Mouse (Mus musculus): Measurements from ENCODE around the gene Hyal1.

Hyal1 gene

DNA sequence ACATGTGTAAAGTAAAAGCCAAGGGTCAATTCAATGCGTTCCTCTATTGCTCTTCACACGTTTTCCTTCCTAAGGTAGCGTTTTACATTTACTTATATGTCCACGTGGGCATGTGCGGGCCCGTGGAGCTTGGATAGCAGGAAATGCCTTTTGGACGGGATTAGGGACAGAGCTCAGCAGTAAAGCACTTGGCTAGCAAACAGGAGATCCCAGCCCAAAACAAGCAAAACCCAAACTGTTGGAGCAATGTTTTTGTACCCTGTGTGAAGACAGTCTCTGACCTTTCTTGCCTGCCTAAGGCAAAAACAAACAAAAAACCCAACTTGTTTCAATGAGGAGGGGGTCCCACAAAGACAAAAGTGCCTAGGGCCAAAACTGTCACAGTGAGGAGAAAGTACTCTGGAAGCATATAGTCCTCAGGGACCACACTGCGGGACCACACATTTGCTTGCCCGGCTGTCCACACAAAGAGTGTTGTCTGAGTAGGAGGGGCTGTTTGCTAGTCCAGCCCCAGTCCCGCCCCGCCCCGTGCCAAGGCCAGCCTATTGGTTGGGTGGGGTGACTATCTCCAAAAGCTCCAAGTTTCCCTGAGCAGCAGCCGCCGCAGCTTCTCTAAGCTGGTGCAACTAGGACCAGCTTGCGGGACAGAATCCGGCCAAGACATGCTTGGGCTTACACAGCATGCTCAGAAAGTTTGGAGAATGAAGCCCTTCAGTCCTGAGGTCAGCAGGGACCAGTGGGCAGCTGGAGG is at the start of gene Hyal1:
Gene Hyal1 (plus strand): TSS at position 571 of the 751 bp plus-strand sequence.
- DNase-seq (ENCODE audit: low spot score), result peak; percentile 82

DNA sequence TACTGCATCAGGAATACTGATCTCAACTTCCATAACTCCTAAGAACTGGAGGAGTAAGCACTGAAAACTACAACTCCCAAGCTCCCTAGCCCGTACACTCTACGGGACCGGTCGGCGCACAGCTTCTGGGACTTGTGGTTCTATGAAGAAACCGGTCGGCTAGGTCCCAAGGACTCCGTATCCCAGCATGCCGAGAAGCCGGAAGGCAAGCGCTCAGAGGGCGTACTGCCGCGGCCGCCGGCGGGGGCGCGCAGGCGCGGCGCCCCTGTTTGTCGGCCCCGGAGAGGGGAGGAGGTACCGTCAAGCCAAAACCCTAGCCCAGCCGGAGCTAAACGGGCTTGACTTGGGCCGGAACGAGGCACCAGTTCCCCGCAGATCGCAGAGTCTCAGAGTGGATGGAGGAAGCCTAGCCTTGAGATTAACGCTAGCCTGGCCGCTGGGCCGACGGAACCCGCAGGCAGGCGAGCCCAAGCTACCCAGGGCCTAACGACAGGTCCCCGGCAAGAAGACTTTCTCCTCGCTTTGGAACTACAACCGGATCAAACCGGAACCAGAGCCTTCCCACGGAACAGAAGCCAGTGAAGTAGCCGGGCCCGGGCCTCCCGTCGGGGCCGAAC is 42.8 kb upstream of the Hyal1 start, which contains the start of gene Tmem115:
Gene Tmem115 (plus strand): TSS at position 155 of the 617 bp plus-strand sequence.
- DNase-seq (ENCODE audit: low spot score), result peak; percentile 96

DNA sequence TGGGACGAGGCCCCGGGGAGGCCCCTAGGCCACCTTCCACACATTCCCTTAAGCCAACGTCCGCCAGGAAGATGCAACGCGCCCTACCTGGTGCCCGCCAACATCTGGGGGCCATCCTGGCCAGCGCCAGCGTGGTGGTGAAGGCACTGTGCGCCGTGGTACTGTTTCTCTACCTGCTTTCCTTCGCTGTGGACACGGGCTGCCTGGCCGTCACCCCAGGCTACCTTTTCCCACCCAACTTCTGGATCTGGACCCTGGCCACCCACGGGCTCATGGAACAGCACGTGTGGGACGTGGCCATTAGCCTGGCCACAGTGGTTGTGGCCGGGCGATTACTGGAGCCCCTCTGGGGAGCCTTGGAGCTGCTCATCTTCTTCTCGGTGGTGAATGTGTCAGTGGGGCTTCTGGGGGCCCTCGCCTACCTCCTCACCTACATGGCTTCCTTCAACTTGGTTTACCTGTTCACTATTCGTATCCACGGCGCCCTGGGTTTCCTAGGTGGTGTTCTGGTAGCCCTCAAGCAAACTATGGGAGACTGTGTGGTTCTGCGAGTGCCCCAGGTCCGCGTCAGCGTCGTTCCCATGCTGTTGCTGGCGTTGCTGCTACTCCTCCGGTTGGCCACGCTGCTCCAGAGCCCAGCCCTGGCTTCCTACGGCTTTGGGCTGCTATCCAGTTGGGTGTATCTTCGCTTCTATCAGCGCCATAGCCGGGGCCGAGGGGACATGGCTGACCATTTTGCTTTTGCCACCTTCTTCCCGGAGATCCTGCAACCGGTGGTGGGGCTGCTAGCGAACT is 42.1 kb upstream of the Hyal1 start:
- DNase-seq (ENCODE audit: low spot score), result no peak

DNA sequence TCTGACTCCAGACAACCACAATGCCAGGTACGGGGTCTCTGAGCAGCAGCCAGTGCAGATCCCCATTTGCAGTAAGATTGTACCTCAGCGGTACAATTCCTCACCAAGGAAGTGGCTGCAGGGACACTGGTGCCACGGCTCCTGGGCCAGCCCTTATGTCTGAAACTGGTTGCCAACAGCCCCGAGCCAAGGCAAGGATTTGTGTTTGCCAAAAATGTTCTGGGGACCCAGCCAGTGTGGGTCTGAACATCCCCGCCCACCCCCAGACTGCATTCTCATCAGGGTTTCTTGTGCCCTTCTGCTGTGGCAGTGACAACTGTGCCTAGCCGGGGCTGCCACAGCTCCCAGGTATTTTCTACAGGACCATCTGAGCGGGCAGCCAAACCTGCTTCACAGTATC is 38.5 kb upstream of the Hyal1 start:
- no peak for DNase-seq (ENCODE audit: low spot score)

DNA sequence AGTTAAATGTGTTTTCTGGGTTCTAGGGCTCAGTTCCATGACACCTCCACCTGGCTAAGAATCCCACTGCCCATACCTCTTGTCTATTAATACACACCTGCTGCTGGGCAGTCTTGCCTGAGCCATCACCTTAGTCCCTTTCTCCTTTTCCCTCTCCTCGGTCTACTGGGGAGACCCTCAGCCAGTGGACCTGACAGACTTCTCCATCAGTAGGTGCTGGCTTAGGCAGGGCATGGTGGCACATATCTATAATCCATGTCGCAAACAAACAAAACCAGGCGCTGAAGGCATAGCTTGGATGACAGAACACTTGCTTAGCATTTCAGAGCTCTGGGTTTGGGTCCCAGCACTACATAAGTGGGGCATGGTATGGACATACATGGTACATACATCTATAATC is 38.0 kb upstream of the Hyal1 start:
- DNase-seq (ENCODE audit: low spot score), result no peak

DNA sequence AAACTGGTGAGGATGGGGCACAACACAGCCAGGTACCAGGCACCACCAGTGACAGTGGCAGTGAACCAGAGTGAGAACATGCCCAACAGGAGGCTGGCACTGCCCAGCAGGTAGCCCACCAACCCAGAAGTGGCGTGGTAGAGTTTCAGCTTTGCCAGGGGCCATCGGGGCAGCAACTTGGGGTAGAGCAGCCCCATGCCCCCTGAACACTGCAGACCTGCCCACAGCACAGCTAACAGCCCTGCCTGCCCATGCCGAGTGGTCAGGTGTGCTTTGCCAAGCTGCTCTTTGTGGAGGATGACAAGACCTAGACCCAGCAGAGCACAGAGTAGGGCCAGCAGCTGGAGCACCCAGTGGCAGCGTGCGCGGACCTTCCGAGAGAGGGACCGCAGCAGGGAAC is 36.8 kb upstream of the Hyal1 start:
- DNase-seq (ENCODE audit: low spot score), result no peak

DNA sequence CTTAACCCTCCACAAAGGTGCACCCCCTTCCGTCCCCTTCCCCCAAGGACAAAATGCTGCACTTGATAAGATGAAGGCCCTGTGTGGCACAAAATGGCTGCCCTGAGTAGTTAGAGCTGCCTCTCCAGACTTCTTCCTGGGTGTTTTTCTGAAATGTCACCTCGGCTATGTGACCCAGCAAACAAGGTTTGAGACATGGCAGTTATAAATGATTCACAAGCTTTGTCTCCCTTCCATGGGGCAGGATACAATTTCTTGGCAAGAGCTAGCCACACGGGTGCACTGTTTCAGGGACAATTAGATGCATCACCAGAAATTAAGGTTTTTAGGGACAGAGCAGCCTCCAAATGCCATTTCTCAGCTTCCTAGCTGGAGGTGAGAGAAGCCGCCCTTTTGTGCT is 36.3 kb upstream of the Hyal1 start:
- no peak for DNase-seq (ENCODE audit: low spot score)

DNA sequence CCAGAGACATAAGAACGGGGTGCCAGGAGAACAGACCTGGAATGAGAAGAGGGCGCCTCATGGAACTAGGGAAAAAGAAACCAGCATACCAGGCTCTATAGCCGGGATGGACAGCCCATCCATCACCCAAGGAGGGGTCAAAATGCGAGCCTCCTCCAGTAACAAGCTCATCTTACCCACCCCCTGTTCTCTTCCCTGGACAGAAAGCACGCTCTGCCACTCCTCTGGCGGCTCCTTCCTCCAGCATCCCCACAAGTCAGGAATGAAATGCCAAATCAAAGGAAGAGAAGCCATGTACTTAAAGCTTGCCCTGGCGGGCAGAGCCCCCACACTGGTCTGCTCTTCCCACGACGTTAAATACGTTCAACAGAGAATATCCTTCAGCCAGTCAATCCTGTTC is 35.7 kb upstream of the Hyal1 start:
- DNase-seq (ENCODE audit: low spot score), result no peak

DNA sequence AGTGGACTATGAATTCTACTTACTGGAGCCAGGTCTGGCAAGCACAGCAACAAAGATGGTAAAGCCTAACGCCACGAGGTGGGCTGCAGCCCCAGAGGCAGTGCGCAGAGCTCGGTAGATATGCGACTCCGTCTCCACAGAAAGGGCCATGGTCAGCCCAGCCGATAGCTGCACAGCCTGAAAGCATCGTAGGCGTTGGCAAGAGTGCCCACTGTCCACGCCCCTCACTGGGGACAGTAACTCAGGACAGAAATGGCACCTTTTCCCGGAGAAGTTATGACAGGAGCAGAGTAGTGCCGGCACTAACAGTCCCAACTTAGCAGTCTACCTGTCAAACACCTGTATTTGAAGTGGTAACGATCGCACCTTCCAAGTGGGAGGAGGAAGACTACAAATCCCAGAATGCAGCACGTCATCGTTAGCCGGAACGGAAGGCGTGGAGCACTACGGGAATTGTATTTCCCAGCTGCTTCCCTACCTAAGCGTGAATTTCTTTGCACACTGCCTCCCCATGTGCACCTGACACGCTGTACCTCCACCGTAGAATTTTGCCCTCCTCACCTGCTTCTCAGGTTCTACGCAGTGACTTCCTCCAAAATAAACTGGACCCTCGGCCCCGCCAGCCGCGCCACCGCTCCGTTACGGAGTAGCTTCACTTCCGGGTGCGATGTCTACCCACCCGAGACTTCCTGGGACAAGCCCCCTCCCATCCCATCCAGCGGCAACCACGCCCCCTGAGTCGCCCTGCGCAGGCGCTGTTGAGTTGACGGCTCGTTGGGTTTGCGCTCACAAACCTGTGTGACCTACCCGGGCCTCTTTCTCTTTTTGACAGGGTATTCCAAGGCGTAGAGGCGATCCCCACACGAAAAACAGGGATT is 35.0 kb upstream of the Hyal1 start, which contains the start of the genes Cyb561d2 and Nprl2:
Gene Cyb561d2 (minus strand): TSS at position 720 of the 878 bp plus-strand sequence.
Gene Nprl2 (plus strand): TSS at position 753 of the 878 bp plus-strand sequence.
- peak; percentile 95 for DNase-seq (ENCODE audit: low spot score)

DNA sequence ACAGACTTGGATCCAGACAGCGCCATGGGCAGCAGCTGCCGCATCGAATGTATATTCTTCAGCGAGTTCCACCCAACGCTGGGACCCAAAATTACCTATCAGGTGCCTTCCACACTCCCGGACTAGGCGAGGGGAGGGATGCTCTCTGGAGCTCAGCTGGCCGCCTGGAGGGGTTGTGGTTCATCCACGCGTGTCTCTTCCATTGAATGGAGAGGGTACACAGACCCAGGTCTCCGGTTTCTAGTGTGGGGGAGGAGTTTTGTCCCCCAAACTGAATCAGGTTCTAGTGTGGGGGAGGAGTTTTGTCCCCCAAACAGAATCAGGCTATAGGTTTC is 34.4 kb upstream of the Hyal1 start:
- no peak for DNase-seq (ENCODE audit: low spot score)

DNA sequence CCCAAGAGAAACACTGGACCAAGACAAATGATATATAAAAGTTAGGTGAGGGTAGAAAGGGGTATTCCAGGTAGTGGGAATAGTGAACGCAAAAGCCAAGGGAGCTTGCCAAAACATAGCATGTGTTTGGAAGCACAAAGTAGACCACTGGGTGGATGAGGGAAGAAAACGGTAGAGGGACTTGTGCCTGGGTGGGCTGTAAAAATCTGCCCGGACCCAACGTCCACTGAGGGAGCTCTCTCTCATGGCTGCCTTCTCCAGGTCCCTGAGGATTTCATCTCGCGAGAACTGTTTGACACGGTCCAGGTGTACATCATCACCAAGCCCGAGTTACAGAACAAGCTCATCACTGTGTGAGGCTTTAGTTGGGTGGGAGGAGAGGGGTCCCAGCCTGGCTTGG is 34.0 kb upstream of the Hyal1 start:
- DNase-seq (ENCODE audit: low spot score), result no peak

DNA sequence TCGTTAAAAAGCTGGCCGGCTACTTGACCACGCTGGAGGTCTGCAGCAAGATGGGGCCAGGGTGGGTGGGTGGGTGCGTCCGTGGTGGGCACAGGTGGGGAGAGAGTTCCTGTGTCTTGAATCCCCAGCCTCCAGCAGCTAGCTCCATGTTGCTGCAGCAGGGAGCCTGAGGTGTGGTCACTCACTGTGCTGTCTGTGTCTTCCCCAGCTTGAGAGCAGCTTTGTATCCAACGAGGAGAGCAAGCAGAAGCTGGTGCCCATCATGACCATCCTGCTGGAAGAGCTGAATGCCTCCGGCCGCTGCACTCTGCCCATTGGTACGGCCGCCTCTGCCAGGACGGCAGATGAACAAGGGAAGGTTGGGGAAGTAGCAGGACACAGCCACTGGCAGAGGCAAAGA is 33.4 kb upstream of the Hyal1 start:
- DNase-seq (ENCODE audit: low spot score), result no peak

DNA sequence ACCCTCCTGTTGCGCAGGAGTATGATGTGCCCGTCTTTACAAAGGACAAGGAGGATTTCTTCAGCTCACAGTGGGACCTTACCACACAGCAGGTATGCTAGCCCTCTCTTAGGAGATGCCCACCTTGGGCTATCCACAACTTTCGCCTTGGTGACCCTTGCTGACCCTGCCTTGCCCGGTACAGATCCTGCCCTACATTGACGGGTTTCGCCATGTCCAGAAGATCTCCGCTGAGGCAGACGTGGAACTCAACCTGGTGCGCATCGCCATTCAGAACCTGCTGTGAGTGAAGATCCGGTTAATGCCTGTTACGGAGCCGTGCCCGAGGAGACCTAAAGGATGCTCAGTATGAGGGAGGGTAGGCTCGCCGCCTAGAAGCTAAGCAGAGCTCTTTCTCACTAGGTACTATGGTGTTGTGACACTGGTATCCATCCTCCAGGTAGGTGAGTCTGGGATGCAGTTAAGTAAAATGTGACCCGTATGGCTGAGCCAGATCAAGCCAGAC is 32.5 kb upstream of the Hyal1 start:
- no peak for DNase-seq (ENCODE audit: low spot score)

DNA sequence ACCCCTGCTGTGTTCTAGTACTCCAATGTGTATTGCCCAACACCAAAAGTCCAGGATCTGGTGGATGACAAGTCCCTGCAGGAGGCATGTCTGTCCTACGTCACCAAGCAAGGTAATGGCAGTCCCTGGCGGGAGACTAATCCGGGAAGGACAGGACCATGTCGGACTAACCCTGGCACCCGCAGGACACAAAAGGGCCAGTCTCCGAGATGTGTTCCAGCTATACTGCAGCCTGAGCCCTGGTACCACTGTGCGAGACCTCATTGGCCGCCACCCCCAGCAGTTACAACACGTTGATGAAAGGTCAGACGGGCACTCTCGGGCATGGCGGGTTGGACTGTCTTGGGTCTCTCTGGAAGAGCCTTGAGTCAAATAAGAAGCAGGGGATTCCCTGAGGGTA is 32.0 kb upstream of the Hyal1 start:
- no peak for DNase-seq (ENCODE audit: low spot score)

DNA sequence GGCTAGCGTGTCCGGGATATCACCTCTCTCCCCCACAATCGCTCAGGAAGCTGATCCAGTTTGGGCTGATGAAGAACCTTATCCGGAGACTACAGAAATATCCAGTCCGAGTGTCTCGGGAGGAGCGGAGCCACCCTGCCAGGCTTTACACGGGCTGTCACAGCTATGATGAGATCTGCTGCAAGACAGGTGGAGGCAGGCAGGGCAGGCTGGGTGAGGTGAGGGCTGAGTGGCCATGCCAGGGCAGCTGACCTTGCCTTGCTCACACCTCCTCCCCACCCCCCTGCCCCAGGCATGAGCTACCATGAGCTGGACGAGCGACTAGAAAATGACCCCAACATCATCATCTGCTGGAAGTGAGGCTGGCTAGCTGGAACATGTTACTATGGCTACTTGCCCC is 31.5 kb upstream of the Hyal1 start:
- no peak for DNase-seq (ENCODE audit: low spot score)

DNA sequence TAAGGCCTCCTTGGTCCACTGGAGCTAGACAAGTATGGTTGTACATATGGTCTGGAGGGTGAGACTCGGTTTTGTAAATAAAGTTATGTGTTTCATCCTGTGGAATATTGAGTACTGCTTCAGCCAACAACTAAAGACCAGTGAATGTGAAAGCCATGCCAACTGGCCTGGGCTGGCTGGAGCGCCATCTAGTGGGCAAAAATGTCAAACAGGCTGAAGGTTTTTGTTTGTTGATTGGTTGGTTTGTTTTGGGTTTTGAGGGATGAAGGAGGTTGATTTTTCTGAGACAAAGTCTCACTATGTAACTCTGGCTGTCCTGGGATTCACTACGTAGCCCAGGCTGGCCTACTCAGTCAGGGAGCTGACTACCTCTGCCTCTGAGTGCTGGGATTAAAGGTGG is 31.1 kb upstream of the Hyal1 start:
- DNase-seq (ENCODE audit: low spot score), result peak; percentile 87

DNA sequence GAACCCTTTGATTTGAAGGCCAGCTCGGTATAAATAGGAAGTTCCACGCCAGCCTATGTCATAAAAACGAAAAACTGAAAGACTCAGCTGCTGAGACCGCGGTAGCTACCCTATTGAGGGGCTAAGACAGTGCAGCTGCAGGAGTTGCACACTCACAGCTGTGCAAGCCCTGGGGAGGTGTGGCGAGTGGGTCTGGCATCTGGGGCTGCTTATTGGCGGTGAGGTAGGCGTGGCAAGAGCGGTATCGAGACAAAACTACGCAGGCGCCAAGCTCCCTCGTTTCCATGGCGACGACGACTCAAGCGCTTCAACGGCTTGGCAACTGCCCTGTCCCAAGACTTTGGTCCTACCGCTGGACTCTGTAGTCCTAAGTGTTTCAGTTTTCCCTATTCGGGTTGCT is 29.7 kb upstream of the Hyal1 start, which contains the start of gene Zmynd10:
Gene Zmynd10 (plus strand): TSS at position 273 of the 400 bp plus-strand sequence.
- DNase-seq (ENCODE audit: low spot score), result peak; percentile 95

DNA sequence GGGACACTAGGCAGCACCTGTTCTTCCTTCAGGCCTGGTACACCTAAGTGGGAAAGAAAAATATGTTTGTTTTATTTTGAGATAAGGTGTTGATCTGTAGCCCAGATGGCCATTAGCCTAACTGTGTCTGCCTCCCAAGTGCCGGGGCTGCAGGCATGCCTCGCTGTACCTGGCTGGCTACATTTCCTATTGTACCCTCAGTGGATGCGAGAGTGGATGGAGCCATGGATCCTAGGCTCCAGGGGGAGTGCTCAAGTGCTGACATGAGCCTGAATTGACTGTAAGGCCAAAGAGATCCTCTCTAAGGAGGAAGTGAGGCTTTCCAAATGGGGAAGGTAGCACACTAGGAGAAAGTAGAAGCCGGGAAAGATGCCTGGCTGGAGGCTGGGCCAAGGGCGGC is 28.8 kb upstream of the Hyal1 start:
- no peak for DNase-seq (ENCODE audit: low spot score)

DNA sequence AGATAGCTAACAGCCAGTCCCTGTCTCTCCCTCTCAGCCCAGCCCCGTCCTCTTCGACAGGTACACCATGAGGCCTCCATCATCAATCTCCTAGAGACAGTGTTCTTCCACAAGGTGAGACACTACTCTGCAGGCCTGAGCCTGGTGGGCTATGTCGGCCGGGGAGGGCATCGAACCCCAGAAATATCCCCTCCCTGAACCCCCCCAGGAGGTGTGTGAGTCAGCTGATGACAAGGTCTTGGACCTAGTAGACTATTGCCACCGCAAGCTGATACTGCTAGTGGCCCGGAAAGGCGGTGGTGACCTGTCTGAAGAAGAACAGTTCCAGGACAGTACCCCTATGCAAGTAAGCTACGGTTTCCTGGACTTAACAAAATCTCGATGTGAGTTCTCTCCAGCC is 27.9 kb upstream of the Hyal1 start:
- no peak for DNase-seq (ENCODE audit: low spot score)

DNA sequence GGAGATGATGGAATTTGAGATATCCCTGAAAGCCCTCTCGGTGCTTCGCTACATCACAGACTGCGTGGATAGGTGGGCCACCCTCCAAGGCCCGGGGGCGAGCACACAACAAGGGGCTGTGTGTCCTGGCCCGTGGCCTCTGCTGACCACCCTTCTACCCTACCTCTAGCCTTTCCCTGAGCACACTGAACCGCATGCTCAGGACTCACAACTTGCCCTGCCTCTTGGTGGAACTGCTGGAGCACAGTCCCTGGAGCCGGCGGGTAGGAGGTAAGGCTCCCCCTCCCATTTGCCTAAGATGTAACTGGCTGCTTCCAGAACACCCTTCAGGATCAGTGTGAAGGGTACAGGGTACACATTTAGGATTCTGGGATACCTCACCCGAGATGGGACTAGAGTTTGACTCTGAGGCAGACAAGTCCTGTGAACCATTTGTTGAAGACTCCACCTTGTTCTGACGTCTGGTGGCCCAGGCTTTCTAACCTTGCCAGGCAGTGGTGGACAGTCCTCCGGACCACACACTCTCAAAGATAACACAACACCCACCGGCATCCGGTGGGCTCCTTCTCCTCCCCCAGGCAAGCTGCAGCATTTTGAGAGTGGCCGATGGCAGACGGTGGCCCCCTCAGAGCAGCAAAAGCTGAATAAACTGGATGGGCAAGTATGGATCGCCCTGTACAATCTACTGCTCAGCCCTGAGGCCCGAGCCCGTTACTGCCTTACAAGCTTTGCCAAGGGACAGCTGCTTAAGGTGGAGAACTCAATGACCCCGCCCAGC is 27.2 kb upstream of the Hyal1 start:
- DNase-seq (ENCODE audit: low spot score), result no peak
